Mouse (Mus musculus) forebrain, postnatal 0 days (tissue): ENCODE results near the gene Casd1. TPM values are rescaled to one million over a fixed set of nuclear protein-coding genes. Genes with fewer than 3 reads are reported as not detected.

Experiments
- ATAC-seq: fragments of 200-750 bp; cut with Nextera tagmentation; 2 replicates; pipeline ENCODE4 v1.8.0; 2017; ENCODE audit warnings: mild to moderate bottlenecking, moderate library complexity
- DNase-seq: peaks from one replicate; pipeline ENCODE4 v3.0.0-alpha.2; 2015
- H3K27ac ChIP-seq: fragments of 300-500 bp; sonication (generic); 2 replicates; pipeline ENCODE4 v1.5.1; 2014; ENCODE audit warnings: low read depth, mild to moderate bottlenecking, antibody characterized with exemption, low read length, moderate library complexity, mixed read lengths
- H3K27me3 ChIP-seq: fragments of 300-500 bp; sonication (generic); 2 replicates; pipeline ENCODE4 v1.6.1; 2014; ENCODE audit warnings: mild to moderate bottlenecking, low read length, mixed read lengths; ENCODE audit not compliant: insufficient read depth
- H3K36me3 ChIP-seq: fragments of 300-500 bp; sonication (generic); 2 replicates; pipeline ENCODE4 v1.6.1; 2014; ENCODE audit warnings: mild to moderate bottlenecking, moderate library complexity; ENCODE audit not compliant: insufficient read depth
- H3K4me1 ChIP-seq: fragments of 300-500 bp; sonication (generic); 2 replicates; pipeline ENCODE4 v1.6.1; 2014; ENCODE audit warnings: antibody characterized with exemption; ENCODE audit not compliant: insufficient read depth
- H3K4me2 ChIP-seq: fragments of 300-500 bp; sonication (generic); 2 replicates; pipeline ENCODE4 v1.6.1; 2014; ENCODE audit warnings: low read depth, mild to moderate bottlenecking, moderate library complexity
- H3K4me3 ChIP-seq: fragments of 300-500 bp; sonication (generic); 2 replicates; pipeline ENCODE4 v1.5.1; 2014; ENCODE audit warnings: low read depth, low read length, mixed read lengths
- H3K9ac ChIP-seq: fragments of 300-500 bp; sonication (generic); 2 replicates; pipeline ENCODE4 v1.6.1; 2014; ENCODE audit warnings: mild to moderate bottlenecking
- H3K9me3 ChIP-seq: fragments of 300-500 bp; sonication (generic); 2 replicates; pipeline ENCODE4 v1.6.1; 2016; ENCODE audit warnings: low read length
- CTCF ChIP-seq: sonication (generic); IDR thresholded peaks from 2 replicates; pipeline ENCODE4 v1.5.1; 2016; ENCODE audit warnings: antibody characterized with exemption, control low read depth, low read depth
- WGBS: fragments of 180-500 bp; shearing (Covaris S2); extraction: QIAGEN DNeasy Blood & Tissue Kit; methylation state at CpG from one replicate; pipeline ENCODE4 v1.1.7; 2014; 5-methylcytosine and 5-hydroxymethylcytosine counted together
- polyA plus RNA-seq: library from polyadenylated mRNA; unstranded; fragments of >200 nt; fragmentation: Nextera tagmentation; extraction: Ambion mirVana; gene quantifications from 2 replicates; pipeline ENCODE4 v1.2.1, GENCODE M21; 2015
- total RNA-seq: library from RNA; depleted of rRNA; stranded (reverse); fragments of >200 nt; gene quantifications from 2 replicates; pipeline ENCODE4 v1.2.3, GENCODE M21; 2014; rRNA removed

The Casd1 gene
- total RNA-seq, result 77.9 and 90.3 TPM in 2 replicates
- polyA plus RNA-seq, result 27.0 and 38.7 TPM in 2 replicates

GRCm38 (mm10) chr6:4600658-4601296, at the start of gene Casd1:
Gene Casd1 (plus strand): TSS chr6:4600839.
- peak within 1 kb of the TSS; percentile 92 for H3K27ac ChIP-seq
- peak; percentile 27; the same call in 1 of the 2 replicates for TF ChIP-seq CTCF
- peak within 1 kb of the TSS; percentile 98 for H3K9ac ChIP-seq
- ATAC-seq, result peak; percentile 92
- peaks cover 12% of the 10 kb centered on the region; the same call in 1 of the 2 replicates for H3K4me1 ChIP-seq
- H3K4me3 ChIP-seq, result peak within 1 kb of the TSS; percentile 72
- H3K4me2 ChIP-seq, result peak within 1 kb of the TSS; percentile 99
- under 1% methylated on average over 57 of the region's 64 CpGs for WGBS
- H3K27me3 ChIP-seq, result no peaks in the 10 kb centered on the region
- peak; percentile 84 for DNase-seq
- no peaks in the 10 kb centered on the region for H3K36me3 ChIP-seq
- H3K9me3 ChIP-seq, result no peaks in the 10 kb centered on the region

GRCm38 (mm10) chr6:4555366-4555765, 45.3 kb upstream of the Casd1 start:
- 76% methylated on average over 6 of the region's 6 CpGs for WGBS
- Histone ChIP-seq H3K4me3 (no peak overlapping the region), H3K27ac (no peak overlapping the region), H3K4me2 (no peak overlapping the region), H3K4me1 (no peaks in the 10 kb centered on the region), H3K36me3 (no peaks in the 10 kb centered on the region), H3K9ac (no peak overlapping the region), H3K9me3 (no peaks in the 10 kb centered on the region), H3K27me3 (no peaks in the 10 kb centered on the region)
- ATAC-seq, result no peak
- no peak for DNase-seq
- no peak for TF ChIP-seq CTCF

- H3K27ac ChIP-seq, result no peak overlapping the region
- no peak for TF ChIP-seq CTCF
- H3K4me3 ChIP-seq, result no peak overlapping the region
- no peak for DNase-seq
- 82% methylated on average over 8 of the region's 8 CpGs for WGBS
- H3K27me3 ChIP-seq, result no peaks in the 10 kb centered on the region
- H3K9ac ChIP-seq, result no peak overlapping the region
- 0 out of 2 replicates have a peak, but pooled peaks cover 3% of the 10 kb centered on the region for H3K4me1 ChIP-seq
- H3K36me3 ChIP-seq, result no peaks in the 10 kb centered on the region
- H3K4me2 ChIP-seq, result no peak overlapping the region
- no peaks in the 10 kb centered on the region for H3K9me3 ChIP-seq
- no peak for ATAC-seq
Measured at GRCm38 (mm10) chr6:4557086-4557485, 43.6 kb upstream of the Casd1 start.

GRCm38 (mm10) chr6:4557678-4558077, 43.0 kb upstream of the Casd1 start:
- 14% methylated on average over 7 of the region's 7 CpGs for WGBS
- ATAC-seq (peak; percentile 94), DNase-seq (peak; percentile 67)
- Histone ChIP-seq H3K4me2 (no peak overlapping the region), H3K27me3 (no peaks in the 10 kb centered on the region), H3K4me3 (no peak overlapping the region), H3K9ac (no peak overlapping the region), H3K4me1 (0 out of 2 replicates have a peak, but pooled peaks cover 3% of the 10 kb centered on the region), H3K9me3 (no peaks in the 10 kb centered on the region), H3K36me3 (no peaks in the 10 kb centered on the region), H3K27ac (no peak overlapping the region)
- TF ChIP-seq CTCF, result peak; percentile 66

GRCm38 (mm10) chr6:4561156-4561555, 39.5 kb upstream of the Casd1 start:
- no peaks in the 10 kb centered on the region for H3K9me3 ChIP-seq
- TF ChIP-seq CTCF, result no peak
- no peak overlapping the region for H3K9ac ChIP-seq
- no peaks in the 10 kb centered on the region for H3K36me3 ChIP-seq
- no peak for ATAC-seq
- 27% methylated on average over 11 of the region's 11 CpGs for WGBS
- no peaks in the 10 kb centered on the region for H3K27me3 ChIP-seq
- no peak overlapping the region for H3K27ac ChIP-seq
- no peak overlapping the region for H3K4me2 ChIP-seq
- no peak for DNase-seq
- H3K4me3 ChIP-seq, result no peak overlapping the region
- H3K4me1 ChIP-seq, result 0 out of 2 replicates have a peak, but pooled peaks cover 3% of the 10 kb centered on the region

- H3K36me3 ChIP-seq, result no peaks in the 10 kb centered on the region
- no peaks in the 10 kb centered on the region for H3K27me3 ChIP-seq
- DNase-seq (no peak), ATAC-seq (no peak)
- H3K4me1 ChIP-seq, result 0 out of 2 replicates have a peak, but pooled peaks cover 3% of the 10 kb centered on the region
- no peak overlapping the region for H3K27ac ChIP-seq
- H3K4me3 ChIP-seq, result no peak overlapping the region
- no peak overlapping the region for H3K9ac ChIP-seq
- no peaks in the 10 kb centered on the region for H3K9me3 ChIP-seq
- H3K4me2 ChIP-seq, result no peak overlapping the region
- no peak for TF ChIP-seq CTCF
Measured at GRCm38 (mm10) chr6:4561621-4562020, 39.0 kb upstream of the Casd1 start.

- H3K27me3 ChIP-seq, result no peaks in the 10 kb centered on the region
- H3K27ac ChIP-seq, result no peak overlapping the region
- TF ChIP-seq CTCF, result no peak
- H3K9me3 ChIP-seq, result no peaks in the 10 kb centered on the region
- no peak overlapping the region for H3K4me2 ChIP-seq
- no peak overlapping the region for H3K4me3 ChIP-seq
- no peaks in the 10 kb centered on the region for H3K36me3 ChIP-seq
- no peak overlapping the region for H3K9ac ChIP-seq
- peak; percentile 59; the same call in 1 of the 2 replicates for ATAC-seq
- WGBS, result 40% methylated on average over 1 of the region's 1 CpGs
- no peak for DNase-seq
- H3K4me1 ChIP-seq, result 0 out of 2 replicates have a peak, but pooled peaks cover 3% of the 10 kb centered on the region
Measured at GRCm38 (mm10) chr6:4562401-4562800, 38.2 kb upstream of the Casd1 start.
